Mouse (Mus musculus): ENCODE data around the gene Grem2.

DNA sequence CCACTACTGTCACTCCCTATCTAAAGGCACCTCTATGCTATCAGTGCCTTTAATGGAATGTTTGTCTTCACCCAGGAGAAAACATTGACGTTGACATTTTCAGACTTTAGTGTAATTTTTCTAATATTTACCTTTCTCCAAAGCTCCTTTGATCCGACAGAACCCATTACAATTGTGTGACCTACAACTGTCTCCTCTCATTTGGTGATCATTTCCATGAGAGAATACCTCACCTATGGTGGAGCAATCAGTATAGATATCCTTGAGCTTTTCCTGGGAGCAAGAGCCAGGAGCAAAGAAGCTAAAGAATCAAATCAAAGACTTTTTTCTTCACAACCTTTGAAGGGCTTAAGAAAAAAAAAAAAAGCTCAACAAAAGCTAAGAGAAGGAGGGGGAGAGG, 65.4 kb downstream of the Grem2 start:
- no peak for TF ChIP-seq CTCF (IDR thresholded peaks at IDR 0.05; ENCODE audit: control insufficient read depth, insufficient read depth, low read length)
- TF ChIP-seq POLR2A (IDR thresholded peaks at IDR 0.05; ENCODE audit: borderline replicate concordance, control insufficient read depth, low read depth, low read length): no peak
